Mouse (Mus musculus): ENCODE results near the gene Krtcap2. TPM values are rescaled to one million over a fixed set of nuclear protein-coding genes. Genes with fewer than 3 reads are reported as not detected.
"Not testable (repeated sequence)": the region's sequence is repeated elsewhere in the genome, so short reads cannot be mapped to it uniquely, and the experiment has no call there.

Krtcap2 gene
- 10 to 100 TPM; 73.5 to 87.6 TPM for total RNA-seq (2021)

DNA sequence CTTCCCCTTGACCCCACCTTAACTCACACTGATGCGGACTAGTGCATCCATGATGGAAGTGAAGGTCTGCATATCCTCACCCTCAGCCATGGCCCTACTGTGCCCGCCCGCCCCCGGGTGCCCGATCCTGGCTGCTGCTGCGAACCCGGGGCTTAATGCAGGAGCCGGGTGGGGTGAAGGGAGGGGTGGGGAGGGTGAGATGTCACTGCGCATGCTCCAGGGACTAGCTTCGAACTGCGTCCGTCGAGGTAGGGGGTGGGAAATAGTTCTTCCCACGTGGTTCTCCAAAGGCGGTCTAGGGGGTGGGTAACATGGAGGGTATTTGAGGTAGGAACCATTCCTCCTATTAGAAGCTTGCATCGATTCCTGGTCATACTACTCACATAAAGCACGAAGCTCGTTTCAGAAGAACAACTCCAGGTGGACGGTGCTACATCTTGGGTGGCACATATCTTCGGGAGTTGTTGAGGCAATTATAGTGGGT, at the start of gene Krtcap2:
Gene Krtcap2 (plus strand): TSS at position 279 of the 484 bp plus-strand sequence.
- intact Hi-C loops (cut with DNase I): no loop called here
- no peak for DNase-seq (ENCODE audit: low spot score)

DNA sequence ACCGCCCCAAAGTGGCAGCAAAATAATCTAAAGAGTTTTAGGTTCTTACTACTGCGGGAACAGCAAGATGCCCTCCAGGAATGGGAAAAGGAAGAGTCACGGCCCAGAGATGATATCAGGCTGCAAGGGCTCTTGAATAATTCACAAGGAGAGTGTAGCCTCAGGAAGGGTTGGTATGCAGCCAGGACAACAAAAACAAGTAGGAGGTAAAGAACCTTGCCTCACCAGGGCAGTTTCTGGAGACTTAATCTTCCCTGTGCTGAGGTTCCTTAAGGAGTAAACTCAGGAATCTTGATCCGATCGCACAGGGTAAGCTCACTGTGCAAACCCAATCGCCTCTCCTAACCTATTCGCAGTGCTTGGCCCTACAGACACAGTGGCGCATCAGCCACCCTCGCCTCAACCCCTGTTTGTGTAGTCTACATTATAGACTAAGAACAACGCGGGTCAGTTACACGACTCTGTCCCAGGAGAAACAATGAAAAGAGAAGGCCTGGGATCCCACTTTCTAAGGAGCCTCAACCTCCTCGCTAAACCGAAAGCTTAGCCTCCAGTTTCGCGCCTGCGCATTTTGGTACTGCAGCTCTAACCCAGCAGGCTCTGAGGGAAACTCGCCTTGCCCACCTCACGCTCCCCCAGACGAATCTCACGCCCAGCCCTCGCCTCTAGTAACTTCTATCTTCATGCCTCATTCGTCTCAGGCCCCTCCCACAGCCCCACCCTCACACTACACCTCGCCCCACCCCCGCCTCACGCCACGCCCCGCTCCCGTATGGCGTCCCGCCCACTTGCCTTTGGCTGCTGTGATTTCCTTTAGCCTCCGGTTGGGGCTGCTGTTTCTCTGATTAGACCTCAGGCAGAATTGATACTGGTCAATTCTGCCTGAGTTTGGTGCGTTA, 49.5 kb upstream of the Krtcap2 start:
- peak; percentile 79 for DNase-seq (ENCODE audit: low spot score)
- intact Hi-C loops (cut with DNase I): loop anchor here (2.0 kb wide), 1 partner anchor 19 kb away; the partner anchor contains the start of gene Thbs3

DNA sequence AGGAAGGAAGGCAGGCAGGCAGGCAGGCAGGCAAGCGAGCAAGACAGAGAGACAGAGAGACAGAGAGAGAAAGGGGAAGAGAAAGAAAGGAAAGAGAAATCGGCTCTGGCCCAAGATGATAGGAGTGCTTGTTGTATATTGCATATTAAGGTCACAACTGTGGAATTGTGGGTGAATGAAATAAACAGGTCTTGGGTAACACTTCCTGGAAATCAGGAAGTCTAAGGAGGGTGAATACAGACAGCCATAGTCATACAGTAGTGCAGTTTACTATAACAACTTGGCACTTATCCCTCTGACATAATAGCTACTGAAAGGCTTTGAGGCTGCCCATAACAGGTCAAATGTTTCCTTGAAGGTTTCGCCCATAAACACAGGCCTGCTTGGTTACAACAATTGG, 45.9 kb upstream of the Krtcap2 start:
- DNase-seq (ENCODE audit: low spot score): no peak
- intact Hi-C loops (cut with DNase I): no loop called here

DNA sequence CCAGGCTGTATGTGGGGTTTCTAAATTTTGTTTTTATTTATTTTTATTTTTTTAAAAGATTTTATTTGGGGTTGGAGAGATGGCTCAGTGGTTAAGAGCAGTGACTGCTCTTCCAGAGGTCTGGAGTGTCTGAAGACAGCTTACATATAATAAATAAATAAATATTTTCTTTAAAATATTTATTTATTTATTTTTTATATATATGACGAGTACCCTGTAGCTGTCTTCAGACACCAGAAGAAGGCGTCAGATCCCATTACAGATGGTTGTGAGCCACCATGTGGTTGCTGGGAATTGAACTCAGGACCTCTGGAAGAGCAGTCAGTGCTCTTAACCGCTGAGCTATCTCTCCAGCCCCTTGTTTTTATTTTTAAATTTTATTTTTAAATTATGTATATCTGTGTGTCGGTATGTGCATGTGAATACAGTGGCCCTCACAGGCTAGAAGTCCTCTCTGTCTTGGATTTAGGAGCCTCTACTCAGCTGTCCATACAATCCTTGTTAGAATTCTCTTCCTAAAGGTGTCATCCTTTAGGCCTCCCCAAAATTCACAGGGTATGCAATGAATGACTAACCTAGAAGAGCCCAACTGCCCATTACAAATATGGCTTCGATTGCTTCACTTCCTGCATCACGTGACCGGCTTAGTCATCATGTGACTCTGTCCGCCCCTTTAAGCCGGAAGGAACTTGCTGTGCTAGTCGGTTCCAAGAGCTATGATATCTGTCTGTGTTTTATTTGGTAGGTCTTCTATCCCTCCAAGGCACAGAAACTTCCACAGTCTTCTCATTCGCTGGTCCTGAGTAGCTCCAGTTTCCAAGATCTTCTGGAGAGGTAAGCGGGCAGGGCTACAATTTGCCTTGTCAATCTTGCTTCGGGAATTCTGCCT, 43.3 kb upstream of the Krtcap2 start, which contains the start of gene Gba:
Gene Gba (plus strand): TSS at position 676 of the 889 bp plus-strand sequence.
- intact Hi-C loops (cut with DNase I): no loop called here
- DNase-seq (ENCODE audit: low spot score): peak; percentile 61

DNA sequence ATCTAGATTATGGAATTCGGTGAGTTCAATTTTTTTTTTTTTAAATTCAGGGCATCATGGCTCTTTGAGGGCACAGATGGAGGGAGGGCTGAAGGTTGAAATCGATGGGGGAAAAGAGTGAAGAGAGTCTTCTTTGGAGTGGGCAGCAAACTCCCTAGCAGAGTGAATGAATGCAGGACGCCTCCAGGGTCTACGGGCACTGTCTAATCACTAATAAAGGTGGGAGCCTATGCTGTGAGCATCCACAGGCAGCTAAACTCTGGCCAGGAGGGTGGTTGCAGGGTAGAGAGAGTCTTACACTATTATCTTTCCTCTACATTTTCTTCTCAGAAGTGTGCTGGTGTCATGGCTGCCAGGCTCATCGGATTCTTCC, 42.6 kb upstream of the Krtcap2 start:
- intact Hi-C loops (cut with DNase I): no loop called here
- no peak for DNase-seq (ENCODE audit: low spot score)

DNA sequence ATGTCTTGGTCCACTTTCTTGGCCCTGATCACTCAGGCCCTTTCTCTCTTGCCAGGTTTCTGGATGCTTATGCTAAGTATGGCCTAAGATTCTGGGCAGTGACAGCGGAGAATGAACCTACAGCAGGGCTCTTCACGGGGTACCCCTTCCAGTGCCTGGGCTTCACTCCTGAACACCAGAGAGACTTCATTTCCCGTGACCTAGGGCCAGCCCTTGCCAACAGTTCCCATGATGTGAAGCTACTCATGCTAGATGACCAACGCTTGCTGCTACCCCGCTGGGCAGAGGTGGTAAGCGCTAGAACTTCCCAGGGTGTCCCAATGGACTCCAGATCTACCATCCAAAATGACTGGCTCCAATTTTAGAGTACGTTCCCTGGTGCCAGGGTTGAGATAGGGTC, 39.7 kb upstream of the Krtcap2 start:
- intact Hi-C loops (cut with DNase I): no loop called here
- no peak for DNase-seq (ENCODE audit: low spot score)

DNA sequence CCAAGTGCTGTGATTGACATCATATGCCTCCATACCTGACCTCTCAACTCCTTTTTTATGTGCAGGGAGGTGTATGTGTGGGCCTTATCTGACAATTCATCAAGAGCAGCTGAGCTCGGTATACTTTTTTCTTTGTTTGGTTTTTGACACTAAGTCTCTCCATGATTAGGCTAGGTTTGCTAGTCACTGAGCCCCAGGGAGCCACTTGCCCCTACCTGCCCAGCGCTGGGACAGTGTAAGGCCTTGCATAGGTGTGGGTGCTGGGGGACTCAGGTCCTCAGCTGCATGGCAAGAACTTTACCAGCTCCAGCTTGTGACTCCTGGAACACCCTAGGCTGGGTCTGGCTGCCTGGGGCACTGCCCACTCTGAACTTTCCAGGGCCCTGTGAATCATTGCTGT, 39.1 kb upstream of the Krtcap2 start:
- DNase-seq (ENCODE audit: low spot score): no peak
- intact Hi-C loops (cut with DNase I): no loop called here

DNA sequence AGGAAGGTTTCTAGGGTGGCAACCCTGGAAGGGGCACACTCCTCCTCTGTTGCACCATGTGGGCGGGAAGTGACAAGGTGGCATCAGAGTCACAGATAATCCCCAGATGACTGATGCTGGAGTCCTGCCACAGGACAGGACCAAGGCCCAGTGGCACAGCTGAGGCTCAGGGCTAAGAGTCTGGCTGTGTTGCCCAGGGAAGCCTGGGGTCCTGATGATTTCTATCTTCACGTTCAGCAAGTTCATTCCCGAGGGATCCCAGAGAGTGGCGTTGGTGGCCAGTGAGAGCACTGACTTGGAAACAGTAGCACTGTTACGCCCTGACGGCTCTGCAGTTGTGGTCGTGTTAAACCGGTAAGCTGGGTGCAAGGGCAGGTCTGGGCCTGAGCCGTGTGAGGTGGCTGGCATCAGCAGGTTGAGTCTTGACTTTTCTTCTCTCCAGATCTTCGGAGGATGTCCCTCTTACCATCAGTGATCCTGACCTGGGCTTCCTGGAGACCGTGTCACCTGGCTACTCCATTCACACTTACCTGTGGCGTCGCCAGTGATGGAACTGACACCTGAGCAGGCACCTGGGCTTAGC, 37.6 kb upstream of the Krtcap2 start:
- intact Hi-C loops (cut with DNase I): no loop called here
- DNase-seq (ENCODE audit: low spot score): no peak

DNA sequence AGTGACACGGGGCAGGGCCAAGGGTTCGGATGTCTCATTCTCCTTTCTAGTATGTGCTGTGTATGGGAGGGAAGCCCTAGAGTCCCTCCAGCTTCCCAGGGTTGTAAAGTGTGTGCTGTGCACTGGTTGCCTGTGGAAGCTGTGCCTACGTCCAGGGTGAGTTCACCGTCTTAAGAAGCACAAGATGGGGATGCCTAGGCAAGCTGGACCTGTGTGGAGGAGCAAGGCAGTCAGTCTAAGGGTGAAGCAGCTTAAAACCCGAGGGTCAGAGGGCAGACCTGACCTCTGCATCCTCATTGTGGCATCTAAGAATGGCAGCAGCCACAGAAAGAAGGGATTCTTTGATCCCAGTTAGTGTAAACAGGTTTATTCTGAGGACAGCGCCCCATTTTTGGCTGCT, 37.0 kb upstream of the Krtcap2 start:
- intact Hi-C loops (cut with DNase I): no loop called here
- no peak for DNase-seq (ENCODE audit: low spot score)

DNA sequence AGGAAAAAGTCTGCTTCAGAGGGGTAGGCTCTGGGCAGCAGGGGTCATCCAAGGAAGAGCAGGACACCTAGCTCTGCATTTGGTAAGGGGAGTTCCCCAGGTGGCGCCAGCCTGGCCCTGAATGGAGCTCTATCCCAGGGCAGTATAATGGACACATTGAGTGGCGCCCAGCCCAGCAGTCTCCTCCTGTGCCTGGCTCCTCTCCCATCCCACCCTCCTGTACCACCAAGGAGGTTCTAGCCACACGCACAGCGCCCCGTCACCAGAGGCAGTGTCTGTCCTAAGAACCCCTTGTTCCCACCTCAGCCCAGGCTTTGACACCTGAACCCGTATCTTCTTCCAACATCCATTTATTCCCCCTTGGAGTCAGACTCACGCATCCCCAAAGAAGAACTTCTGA, 36.0 kb upstream of the Krtcap2 start:
- no peak for DNase-seq (ENCODE audit: low spot score)
- intact Hi-C loops (cut with DNase I): no loop called here

DNA sequence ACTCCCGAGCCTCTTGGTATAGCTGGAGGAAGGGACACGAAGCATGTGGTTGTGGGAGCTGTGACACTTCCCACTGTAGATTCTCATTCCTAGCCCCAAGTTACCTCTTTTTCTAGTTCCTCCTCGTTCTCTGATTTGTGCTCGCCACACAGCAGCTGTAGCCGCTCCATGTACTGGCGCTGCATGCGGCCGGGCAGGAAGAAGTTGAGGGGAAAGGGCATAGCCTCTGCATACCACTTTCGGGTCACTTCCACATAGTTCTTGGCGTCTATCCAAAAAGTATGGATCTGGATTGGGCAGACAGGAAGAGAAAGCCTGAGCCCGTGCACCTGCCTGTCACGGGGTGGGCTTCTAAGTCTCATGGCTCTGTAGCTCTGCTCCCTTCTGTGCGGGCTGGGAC, 35.6 kb upstream of the Krtcap2 start:
- intact Hi-C loops (cut with DNase I): no loop called here
- no peak for DNase-seq (ENCODE audit: low spot score)

DNA sequence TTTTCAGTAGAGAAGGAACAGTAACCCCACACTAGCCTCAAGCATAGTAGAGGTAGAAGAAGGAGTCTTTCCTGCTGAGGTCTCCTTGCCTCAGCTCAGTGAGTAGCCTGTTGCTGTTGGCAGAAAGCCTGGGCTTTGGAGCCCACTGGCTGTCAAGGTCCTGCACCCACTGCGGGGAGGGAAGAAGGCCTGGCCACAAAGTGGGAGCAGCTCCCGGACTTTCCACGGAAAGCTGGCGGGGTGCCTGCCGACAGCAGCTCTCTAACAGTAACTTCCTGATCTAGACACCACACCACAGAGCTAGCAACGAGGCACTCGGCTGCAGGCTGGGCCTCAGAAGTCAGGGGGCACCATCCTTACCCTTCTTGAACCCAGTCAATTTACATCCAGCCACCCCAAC, 35.0 kb upstream of the Krtcap2 start:
- intact Hi-C loops (cut with DNase I): no loop called here
- DNase-seq (ENCODE audit: low spot score): no peak

DNA sequence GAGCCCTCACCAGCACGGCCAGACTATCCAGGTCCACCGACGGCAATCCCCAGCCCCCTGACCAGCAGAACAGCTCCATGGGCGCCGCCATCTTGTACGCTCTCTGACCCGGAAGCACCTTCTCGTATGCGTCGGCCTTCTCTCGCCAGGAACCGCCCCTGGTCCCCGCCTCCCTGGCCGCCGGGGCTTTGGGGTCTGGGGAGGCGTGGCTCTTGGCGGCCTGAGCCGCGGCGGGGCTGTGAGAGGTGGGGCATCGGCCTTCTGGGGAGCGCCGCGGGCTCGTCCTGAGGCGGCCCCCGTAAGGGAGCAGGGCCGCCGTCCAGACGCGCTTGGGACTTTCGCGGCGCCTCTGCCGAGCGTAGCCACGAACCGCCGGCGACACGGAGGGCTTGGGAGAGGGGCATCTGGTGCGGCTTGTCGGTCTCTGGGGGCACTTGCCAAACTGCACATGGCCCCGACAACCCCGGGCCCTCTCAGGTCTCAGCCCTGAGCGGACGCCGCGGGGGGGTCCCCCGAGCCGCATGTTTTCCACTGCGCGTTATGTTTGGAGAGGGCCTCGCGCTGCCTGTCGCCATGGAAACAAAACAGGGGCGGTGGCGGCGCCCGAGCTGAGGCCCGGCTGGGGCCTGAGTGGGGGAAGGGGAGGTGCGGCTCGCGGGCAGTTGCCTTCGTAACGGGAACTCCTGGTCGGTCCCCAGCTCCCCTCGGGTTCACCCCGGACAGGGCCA, 31.8 kb upstream of the Krtcap2 start:
- intact Hi-C loops (cut with DNase I): loop anchor here (2.0 kb wide), 1 partner anchor 17 kb away; no protein-coding TSS in a partner anchor
- DNase-seq (ENCODE audit: low spot score): peak; percentile 92

DNA sequence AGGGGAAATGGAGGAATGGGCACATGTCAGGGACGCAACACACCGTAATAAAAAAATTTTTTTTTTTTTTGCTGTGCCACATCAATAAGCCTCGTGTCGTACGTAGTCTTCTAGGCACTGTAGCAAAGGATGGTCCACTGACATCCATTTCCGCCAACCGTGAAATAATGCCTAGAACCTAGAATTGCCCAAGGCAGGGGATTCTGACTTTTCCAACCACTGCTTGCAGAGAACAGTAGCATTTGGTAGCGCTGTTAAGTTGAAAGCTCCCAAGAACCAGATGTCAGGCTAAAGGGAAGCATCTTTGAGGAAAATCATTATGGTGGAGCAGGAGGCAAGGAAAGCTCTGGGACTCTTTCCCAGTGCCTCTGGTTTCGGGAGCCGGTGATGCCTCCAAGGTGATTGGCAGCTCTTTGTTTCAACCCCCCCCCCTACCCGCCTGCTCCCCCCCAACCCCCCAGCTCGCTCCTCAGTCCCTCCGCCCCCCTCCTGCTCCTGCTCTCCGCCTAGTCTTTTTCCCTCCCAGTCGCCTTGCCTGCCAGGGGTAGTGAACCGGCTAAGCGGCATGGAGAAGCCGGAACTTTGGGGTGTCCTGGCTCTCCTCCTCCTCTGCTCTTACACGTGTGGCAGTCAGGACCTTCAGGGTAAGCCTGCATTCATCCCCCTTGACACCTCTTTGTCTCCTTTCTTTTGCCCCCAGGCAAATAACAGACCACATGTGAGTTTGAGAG, 30.9 kb upstream of the Krtcap2 start, which contains the start of gene Thbs3:
Gene Thbs3 (plus strand): TSS at position 500 of the 731 bp plus-strand sequence.
- no peak for DNase-seq (ENCODE audit: low spot score)
- intact Hi-C loops (cut with DNase I): loop anchor here (2.0 kb wide), 1 partner anchor 18 kb away; no protein-coding TSS in a partner anchor

DNA sequence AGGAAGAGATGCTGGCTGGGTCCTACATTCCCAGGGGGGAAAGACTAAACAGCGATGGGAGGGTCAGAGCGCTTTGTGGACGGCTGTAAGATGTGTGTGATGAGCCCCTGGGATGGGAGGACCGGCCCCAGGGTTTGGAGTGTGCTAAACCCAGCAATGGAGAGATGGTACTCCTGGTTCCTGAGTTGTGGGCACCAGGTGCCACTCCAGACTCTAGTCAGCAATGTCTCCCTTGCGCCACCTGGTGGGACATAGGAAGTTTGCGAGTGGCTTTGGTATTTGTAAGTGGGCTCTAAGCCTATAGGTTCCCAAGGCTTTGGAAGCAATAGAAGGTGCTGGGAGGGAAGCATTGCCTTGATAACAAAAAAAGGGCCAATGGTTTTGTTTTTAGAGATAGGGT, 29.9 kb upstream of the Krtcap2 start:
- intact Hi-C loops (cut with DNase I): loop anchor here (2.0 kb wide), 3 partner anchors 19 to 125 kb away; no protein-coding TSS in a partner anchor
- peak; percentile 61 for DNase-seq (ENCODE audit: low spot score)

DNA sequence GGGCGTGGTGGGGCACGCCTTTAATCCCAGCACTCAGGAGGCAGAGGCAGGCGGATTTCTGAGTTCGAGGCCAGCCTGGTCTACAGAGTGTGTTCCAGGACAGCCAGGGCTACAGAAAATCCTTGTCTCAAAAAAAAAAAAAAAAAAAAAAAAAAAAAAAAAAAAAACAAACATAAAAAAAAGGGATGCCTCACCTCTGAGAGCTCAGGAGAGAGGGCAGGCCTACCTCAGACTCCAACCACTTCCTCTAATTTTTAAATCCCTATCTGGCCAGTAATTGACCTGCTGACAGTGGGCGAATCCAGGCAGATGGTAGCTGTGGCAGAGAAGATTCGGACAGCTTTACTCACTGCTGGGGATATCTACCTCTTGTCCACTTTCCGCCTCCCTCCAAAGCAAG, 29.4 kb upstream of the Krtcap2 start:
- intact Hi-C loops (cut with DNase I): loop anchor here (2.0 kb wide), 2 partner anchors 102 to 126 kb away; no protein-coding TSS in a partner anchor
- DNase-seq (ENCODE audit: low spot score): not testable (repeated sequence)

DNA sequence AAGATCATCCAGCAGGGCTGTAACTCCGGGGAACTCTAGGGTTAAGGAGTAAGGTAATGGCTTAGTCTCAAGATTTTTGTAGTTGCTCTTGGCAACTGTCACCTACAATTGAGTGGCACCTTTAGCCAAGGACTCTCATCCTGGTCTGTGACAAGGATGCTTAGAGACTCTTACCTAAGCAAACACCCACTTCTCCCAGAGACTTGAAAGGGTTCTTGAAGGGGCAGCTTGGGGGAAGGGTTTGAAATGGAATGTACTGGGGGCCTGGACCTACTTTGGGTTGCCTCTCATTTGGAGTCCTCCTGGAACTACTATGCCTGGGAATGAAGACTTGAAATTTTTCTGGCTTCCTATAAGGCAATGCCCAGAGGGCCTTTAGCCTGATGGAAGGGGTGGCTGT, 27.5 kb upstream of the Krtcap2 start:
- DNase-seq (ENCODE audit: low spot score): no peak

DNA sequence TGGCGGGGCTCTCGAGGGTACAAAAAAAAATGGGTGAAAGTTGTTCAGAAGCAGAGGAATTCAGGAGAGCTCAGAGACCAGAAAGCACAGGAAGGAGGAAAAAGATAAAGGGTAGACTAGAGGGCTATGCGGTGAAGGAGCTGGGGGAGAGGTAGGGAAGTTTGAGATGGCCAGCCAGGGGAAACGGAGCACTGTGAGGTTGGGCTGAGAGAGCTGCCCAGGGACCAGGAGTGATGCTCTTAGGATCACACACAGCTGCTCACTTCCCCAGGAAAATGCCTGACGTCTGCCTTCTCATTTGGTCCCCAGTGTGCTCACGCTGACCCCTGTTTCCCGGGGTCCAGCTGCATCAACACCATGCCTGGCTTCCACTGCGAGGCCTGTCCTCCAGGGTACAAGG, 26.2 kb upstream of the Krtcap2 start:
- DNase-seq (ENCODE audit: low spot score): no peak
- intact Hi-C loops (cut with DNase I): no loop called here

More for the DNA sequence above, 27.5 kb upstream of the Krtcap2 start:
- intact Hi-C loops (cut with DNase I): no loop called here

DNA sequence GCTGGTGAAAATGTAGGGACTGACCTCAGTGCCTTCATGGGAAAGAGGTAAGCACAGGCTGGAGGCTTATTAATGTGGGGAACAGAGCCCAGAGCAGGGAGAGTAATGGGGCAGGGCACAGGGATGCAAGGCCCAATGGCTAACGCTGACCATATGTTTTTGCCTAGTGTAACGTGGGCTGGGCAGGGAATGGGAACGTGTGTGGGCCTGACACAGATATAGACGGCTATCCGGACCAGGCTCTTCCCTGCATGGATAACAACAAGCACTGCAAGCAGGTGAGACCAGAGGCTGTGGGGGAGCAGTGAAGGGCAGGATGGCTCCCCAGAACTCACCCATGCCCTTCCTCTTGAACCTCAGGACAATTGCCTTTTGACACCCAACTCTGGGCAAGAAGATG, 24.6 kb upstream of the Krtcap2 start:
- intact Hi-C loops (cut with DNase I): no loop called here
- DNase-seq (ENCODE audit: low spot score): no peak
